Mouse (Mus musculus): ENCODE results near the gene Dusp9.

Dusp9 gene

DNA sequence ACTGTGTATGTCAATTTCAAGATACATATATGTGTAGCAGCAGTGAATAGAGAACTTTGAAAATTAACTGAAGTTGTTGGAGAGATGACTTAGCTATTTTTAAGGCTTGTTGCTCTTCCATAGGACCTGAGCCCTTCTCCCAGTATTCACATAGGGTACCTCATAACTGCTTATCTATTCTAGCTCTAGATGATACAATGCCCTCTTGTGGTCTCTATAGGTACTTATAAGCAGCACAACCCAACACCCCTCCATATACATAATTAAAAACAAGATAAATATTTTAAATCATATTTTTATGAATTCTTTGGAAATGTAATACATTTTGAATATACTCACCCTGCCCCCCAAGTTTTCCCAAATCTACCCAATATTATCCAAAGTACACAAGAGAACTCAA is 23.9 kb downstream of the Dusp9 start:
- DNase-seq (ENCODE audit: low spot score in 2 of 2): no peak

DNA sequence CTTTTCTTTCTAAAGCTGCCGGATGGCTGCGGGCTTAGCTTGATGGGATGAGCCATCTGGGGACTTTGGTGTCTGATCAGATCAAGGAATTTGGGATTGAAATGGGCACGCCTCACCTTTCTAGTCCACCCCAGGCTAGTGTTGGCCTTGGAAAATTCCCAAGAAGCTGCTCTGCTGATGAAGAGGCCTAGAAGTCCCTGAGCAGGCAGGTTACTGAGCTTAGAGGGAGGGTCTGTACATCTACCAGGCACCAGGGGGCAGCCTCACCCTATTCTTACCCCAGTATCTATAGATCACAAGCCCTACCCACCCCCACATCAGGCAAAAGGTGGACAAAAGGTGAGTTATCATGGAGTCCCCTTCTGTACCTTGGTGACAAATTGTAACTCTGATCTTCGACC is 32.8 kb downstream of the Dusp9 start:
- DNase-seq (ENCODE audit: low spot score in 2 of 2): peak in 1 of 2 experiments; percentile 28

DNA sequence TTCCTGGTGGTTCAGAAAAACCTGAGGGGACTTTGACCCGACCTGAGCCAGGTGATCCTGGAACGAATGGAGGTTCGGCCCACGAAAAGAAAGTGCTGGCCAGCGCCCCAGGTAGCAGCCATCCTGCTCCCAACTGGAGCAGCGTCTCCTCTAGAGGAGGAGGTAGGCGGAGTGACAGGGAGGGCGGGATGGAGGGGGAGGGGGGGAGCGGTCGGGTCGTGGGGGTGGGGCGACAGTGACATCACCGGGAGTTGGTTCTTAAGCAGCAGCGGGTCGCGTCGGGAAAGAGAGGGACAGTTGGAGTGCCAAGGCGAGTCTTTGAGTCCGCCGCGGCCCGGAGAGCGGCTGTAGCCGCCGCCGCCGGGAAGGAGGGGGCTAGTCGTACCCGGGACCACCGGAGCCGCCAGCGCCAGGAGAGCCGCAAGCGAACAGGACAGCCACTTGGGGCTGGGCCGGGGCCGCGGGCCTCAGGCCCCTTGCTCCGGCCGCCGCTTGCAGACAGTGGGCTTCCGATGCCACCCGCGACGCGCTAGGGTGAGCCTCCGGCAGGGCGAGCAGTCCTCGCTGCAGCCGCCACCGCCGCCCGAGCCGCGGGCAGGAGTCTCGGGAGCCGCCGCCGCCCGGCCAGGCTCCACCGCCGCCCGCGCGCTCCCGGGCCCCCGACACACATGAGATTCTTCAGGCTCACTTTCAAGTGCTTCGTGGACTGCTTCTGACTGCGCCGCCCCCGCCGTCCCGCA is 33.8 kb downstream of the Dusp9 start, which contains the start of gene Slc6a8:
Gene Slc6a8, plus strand, starts transcription at position 272 of the 740 bp plus-strand sequence.
- DNase-seq (ENCODE audit: low spot score in 2 of 2): no peak

DNA sequence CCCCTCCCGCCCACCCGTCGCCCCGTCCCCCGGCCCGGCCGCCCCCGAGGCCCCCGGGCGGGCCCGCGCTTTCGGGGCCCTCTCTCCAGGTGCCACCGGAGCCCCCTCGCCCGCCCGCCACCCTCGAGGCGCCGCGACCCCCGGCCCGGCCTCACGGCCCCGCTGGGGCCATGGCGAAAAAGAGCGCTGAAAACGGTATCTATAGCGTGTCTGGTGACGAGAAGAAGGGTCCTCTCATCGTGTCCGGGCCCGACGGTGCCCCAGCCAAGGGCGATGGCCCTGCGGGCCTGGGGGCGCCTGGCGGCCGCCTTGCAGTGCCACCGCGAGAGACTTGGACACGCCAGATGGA is 34.4 kb downstream of the Dusp9 start:
- DNase-seq (ENCODE audit: low spot score in 2 of 2): no peak

DNA sequence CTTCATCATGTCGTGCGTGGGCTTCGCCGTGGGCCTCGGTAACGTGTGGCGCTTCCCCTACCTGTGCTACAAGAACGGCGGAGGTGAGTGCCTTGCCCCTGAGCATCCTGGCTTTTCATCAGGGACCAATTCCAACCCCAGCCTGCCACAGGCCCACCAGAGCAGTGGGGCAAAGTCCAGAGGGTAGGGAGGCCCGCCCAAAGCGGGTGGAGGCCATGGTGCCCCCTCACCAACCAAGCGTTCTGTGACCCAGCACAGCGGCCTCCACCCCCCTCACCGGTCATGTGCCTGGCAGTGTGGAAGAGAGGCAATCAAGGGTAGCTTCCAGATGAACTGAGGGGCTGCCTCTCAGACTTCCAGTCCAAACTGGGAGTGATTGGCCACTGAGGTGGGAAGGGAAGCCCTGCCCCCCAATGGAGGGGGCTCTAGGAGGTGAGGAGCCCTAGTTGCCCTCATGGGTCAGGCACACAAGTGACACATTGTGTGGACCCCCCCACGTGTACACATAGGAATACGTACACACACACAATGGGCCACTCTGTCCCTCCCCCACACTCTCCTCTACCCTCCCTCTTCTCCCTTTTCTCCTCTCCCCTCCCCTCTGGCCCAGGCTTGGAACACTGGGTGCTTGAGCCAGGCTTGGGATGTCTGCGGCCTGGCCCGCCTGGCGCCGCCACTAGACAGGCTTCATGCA is 34.9 kb downstream of the Dusp9 start:
- DNase-seq (ENCODE audit: low spot score in 2 of 2): no peak

DNA sequence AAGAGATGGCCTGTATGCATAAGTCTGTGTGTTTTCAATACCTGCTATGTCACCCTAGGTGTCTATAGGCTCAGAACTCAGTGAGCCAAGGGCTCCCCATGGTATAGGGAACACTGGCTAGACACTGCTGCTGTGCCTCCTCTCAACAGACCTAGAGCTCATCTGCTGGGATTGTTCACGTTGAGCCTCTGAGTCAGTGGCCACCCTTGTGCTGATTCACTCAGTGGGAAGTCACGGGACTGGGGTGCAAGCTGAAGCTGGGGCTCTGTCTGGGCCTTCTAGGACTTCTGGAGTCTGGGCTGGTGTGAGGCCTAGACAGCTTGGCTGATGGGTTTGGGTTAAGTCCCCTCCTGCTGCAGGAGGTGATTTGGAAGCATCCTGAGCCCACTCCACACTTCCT is 36.0 kb downstream of the Dusp9 start:
- DNase-seq (ENCODE audit: low spot score in 2 of 2): no peak

DNA sequence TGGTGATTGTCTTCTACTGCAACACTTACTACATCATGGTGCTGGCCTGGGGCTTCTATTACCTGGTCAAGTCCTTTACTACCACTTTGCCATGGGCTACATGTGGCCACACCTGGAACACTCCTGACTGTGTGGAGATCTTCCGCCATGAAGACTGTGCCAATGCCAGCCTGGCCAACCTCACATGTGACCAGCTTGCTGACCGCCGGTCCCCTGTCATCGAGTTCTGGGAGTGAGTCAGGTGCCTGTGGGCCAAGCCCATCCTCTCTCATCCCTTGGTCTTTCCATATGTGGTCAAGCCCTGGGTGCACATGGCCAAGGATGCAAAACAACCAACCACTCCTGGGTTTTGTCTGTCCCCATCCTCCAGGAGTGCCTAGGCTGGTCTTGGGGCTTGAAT is 37.4 kb downstream of the Dusp9 start:
- no peak for DNase-seq (ENCODE audit: low spot score in 2 of 2)

DNA sequence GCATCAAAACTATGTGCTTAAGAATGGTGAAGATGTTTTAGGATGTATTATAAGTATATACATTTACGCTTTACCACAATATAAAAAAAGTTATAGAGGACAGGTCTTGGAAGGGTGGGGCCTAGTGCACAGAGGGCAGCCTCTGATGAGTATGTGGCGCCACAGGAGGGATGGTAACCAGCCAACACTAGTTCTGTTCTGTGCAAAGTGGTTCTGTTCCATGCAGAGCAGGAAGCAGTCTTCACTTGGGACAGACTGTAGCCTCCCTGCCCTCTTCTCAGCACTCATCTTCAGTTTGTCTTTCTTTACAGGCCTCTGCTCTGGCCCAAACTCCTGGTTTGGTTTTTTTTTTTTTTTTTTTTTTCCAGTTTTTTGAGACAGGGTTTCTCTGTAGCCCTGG is 44.9 kb downstream of the Dusp9 start:
- DNase-seq (ENCODE audit: low spot score in 2 of 2): no peak

DNA sequence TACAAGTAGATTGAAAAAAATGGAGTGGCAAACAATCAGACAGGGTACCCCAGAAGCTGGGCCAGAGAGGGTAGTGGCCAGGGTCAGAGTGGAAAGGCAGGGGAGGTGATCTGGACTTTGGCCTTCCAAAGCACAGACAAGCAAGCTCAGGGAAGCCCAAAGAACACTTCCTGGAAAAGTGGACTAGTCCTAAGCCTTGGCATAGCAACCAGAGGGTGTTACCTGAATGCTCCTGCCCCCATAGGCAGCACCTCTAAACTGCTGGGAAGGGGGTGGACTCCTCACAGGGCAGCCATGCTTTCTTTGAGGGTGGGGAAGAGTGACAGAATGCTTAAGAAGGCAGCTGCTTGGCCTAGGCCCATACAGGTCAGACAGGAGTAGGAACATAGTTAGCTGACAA is 45.8 kb downstream of the Dusp9 start:
- DNase-seq (ENCODE audit: low spot score in 2 of 2): no peak

DNA sequence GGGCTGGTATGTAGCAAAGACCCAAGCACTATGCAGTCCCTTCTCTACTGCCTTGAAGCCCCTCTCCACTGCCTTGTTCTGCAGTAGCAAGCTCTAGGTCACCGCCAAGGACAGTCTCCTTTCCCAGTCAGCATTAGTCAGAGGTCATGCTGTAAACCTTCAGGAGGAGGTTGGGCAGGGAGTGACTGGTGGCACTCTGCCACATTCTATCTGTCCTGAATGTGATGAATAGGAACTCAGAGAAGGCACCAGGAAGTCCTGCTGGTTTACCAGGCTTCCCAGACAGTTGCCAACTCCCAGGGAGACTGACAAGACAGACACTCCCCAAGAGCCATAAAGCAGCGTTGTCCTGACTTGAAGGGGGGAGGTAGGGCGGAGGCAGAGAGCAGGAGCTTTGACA is 46.4 kb downstream of the Dusp9 start:
- DNase-seq (ENCODE audit: low spot score in 2 of 2): no peak

DNA sequence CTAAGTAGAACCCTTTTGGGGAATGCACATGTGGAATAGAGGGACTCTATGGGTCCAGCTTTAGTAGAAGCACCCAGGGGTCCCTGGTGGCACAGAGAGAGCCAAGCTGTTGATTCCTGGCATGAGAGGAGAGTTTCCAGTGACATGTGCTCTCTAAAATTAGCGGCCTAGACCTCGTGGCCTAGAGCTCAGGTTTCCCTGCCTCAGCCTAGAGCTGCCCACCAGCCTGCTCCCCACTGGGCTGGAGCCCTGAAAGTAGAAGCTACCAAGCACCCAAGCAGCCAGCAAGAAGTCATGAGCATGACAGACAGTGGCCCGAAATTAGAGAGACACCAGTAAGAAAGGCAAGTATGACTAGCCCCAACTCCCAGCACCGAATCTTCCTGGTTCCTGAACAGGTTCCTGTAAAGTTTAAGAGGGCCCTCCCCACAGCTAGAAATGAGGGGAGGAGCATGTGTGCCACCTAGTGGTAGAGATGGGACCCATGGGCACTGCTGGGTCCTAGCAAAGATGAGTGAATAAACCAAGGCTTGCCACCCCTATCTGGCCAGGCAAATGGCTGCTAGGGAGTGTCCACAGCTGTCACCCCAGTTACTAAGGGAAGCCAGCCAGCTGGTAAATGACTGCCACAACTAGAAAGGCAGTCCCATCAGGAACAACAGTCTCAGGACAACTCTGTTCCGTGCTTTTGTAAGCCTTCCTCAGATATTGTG is 51.9 kb downstream of the Dusp9 start:
- DNase-seq (ENCODE audit: low spot score in 2 of 2): peak; percentile 39 to 67
